Mouse (Mus musculus): Measurements from ENCODE around the gene Map6. TPM values are rescaled to one million over a fixed set of nuclear protein-coding genes. Genes with fewer than 3 reads are reported as not detected.

Gene Map6
- polyA plus RNA-seq, 1 experiment from 2014 or later = 2.1 TPM

GRCm38 (mm10) chr7:99242097-99242496, 25.1 kb upstream of the Map6 start:
- no peaks in the 10 kb centered on the region for H3K9me3 ChIP-seq (ENCODE audit: control insufficient read depth, low read length)
- H3K4me1 ChIP-seq (ENCODE audit: control insufficient read depth in 2 of 2, insufficient read depth in 2 of 2, low read length in 2 of 2) = peaks cover 10 to 14% of the 10 kb centered on the region in 2 experiments
- no peak overlapping the region for H3K9ac ChIP-seq (ENCODE audit: low read length)
- H3K27me3 ChIP-seq (ENCODE audit: control insufficient read depth, insufficient read depth, low read length) = peaks cover 3% of the 10 kb centered on the region; the same call in 1 of the 2 replicates
- no peak for ATAC-seq (ENCODE audit: insufficient number of reproducible peaks, insufficient read depth, low FRiP score, low read depth)
- no peaks in the 10 kb centered on the region for H3K36me3 ChIP-seq (ENCODE audit: control insufficient read depth, insufficient read depth, low read length)
- WGBS = 91% methylated on average over 11 of the region's 11 CpGs
- no peak overlapping the region for H3K27ac ChIP-seq (replicated peaks in 1 of 2; ENCODE audit: control insufficient read depth in 1 of 2, insufficient read depth in 1 of 2, low read depth in 2 of 2, low read length in 2 of 2)
- no peak overlapping the region for H3K4me3 ChIP-seq (ENCODE audit: control insufficient read depth in 1 of 2, insufficient read depth in 1 of 2, low read depth in 1 of 2, low read length in 2 of 2)
- no peak overlapping the region for H3K4me2 ChIP-seq (ENCODE audit: low read length)

DNA sequence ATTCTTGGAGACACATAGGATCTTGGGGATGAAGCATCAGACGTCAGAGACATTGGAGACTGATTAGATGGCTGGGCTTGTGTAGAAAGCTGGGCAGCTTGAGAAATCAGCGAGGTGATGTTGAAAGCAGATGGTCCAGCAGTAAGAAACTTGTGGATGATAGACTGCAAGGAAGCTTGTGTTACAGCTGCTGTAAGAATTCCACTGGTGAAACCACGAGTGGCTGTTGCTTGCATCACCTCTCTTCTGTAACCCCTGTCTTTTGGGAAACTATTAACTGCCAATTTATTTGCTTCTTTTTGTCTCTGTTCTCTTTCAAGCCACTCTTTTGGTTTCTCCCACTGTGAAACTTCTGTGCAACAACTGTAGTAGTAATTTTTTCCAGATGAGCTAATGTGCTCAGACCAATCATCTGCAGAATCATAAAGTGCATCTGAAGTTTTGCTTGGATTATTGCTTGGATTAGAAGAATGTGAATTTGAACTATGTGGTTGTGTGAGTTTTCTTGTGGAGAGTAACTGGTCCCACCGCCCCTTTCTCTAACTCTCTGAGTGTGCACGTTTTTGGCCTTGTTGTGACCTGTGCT, 19.0 kb upstream of the Map6 start:
- Histone ChIP-seq H3K27me3 (ENCODE audit: control insufficient read depth, insufficient read depth, low read length) (peaks cover 10% of the 10 kb centered on the region), H3K27ac (replicated peaks in 1 of 2; ENCODE audit: control insufficient read depth in 1 of 2, insufficient read depth in 1 of 2, low read depth in 2 of 2, low read length in 2 of 2) (no peak overlapping the region), H3K4me1 (ENCODE audit: control insufficient read depth in 2 of 2, insufficient read depth in 2 of 2, low read length in 2 of 2) (no peaks in the 10 kb centered on the region), H3K4me3 (ENCODE audit: control insufficient read depth in 1 of 2, insufficient read depth in 1 of 2, low read depth in 1 of 2, low read length in 2 of 2) (no peak overlapping the region), H3K9ac (ENCODE audit: low read length) (no peak overlapping the region), H3K9me3 (ENCODE audit: control insufficient read depth, low read length) (no peaks in the 10 kb centered on the region), H3K36me3 (ENCODE audit: control insufficient read depth, insufficient read depth, low read length) (no peaks in the 10 kb centered on the region), H3K4me2 (ENCODE audit: low read length) (no peak overlapping the region)
- WGBS = 42% methylated on average over 5 of the region's 5 CpGs
- ATAC-seq (ENCODE audit: insufficient number of reproducible peaks, insufficient read depth, low FRiP score, low read depth) = no peak

- H3K36me3 ChIP-seq (ENCODE audit: control insufficient read depth, insufficient read depth, low read length) = no peaks in the 10 kb centered on the region
- peaks cover 10% of the 10 kb centered on the region for H3K27me3 ChIP-seq (ENCODE audit: control insufficient read depth, insufficient read depth, low read length)
- no peak overlapping the region for H3K27ac ChIP-seq (replicated peaks in 1 of 2; ENCODE audit: control insufficient read depth in 1 of 2, insufficient read depth in 1 of 2, low read depth in 2 of 2, low read length in 2 of 2)
- no peak for ATAC-seq (ENCODE audit: insufficient number of reproducible peaks, insufficient read depth, low FRiP score, low read depth)
- H3K4me2 ChIP-seq (ENCODE audit: low read length) = peak overlapping the region; percentile 71
- H3K9me3 ChIP-seq (ENCODE audit: control insufficient read depth, low read length) = no peaks in the 10 kb centered on the region
- WGBS = 1% methylated on average over 40 of the region's 44 CpGs
- no peaks in the 10 kb centered on the region for H3K4me1 ChIP-seq (ENCODE audit: control insufficient read depth in 2 of 2, insufficient read depth in 2 of 2, low read length in 2 of 2)
- H3K4me3 ChIP-seq (ENCODE audit: control insufficient read depth in 1 of 2, insufficient read depth in 1 of 2, low read depth in 1 of 2, low read length in 2 of 2) = peak overlapping the region; percentile 38 to 43
- peak overlapping the region; percentile 21; the same call in 1 of the 2 replicates for H3K9ac ChIP-seq (ENCODE audit: low read length)
Observed at GRCm38 (mm10) chr7:99248906-99249581, 18.2 kb upstream of the Map6 start.

GRCm38 (mm10) chr7:99249582-99249911, 17.7 kb upstream of the Map6 start:
- Histone ChIP-seq H3K36me3 (ENCODE audit: control insufficient read depth, insufficient read depth, low read length) (no peaks in the 10 kb centered on the region), H3K9ac (ENCODE audit: low read length) (no peak overlapping the region), H3K4me3 (ENCODE audit: control insufficient read depth in 1 of 2, insufficient read depth in 1 of 2, low read depth in 1 of 2, low read length in 2 of 2) (peak overlapping the region in 1 of 2 experiments; percentile 38; a peak in 2 of 4 replicates), H3K27ac (replicated peaks in 1 of 2; ENCODE audit: control insufficient read depth in 1 of 2, insufficient read depth in 1 of 2, low read depth in 2 of 2, low read length in 2 of 2) (no peak overlapping the region), H3K4me1 (ENCODE audit: control insufficient read depth in 2 of 2, insufficient read depth in 2 of 2, low read length in 2 of 2) (peaks cover 1 to 2% of the 10 kb centered on the region in 2 experiments), H3K4me2 (ENCODE audit: low read length) (peak overlapping the region; percentile 71), H3K27me3 (ENCODE audit: control insufficient read depth, insufficient read depth, low read length) (peaks cover 10% of the 10 kb centered on the region), H3K9me3 (ENCODE audit: control insufficient read depth, low read length) (no peaks in the 10 kb centered on the region)
- no peak; the same call in 1 of the 2 replicates for ATAC-seq (ENCODE audit: insufficient number of reproducible peaks, insufficient read depth, low FRiP score, low read depth)
- WGBS = 2% methylated on average over 10 of the region's 10 CpGs

GRCm38 (mm10) chr7:99250386-99250785, 16.9 kb upstream of the Map6 start:
- no peak overlapping the region for H3K9ac ChIP-seq (ENCODE audit: low read length)
- 23% methylated on average over 9 of the region's 9 CpGs for WGBS

GRCm38 (mm10) chr7:99255006-99255405, 12.2 kb upstream of the Map6 start:
- Histone ChIP-seq H3K4me3 (ENCODE audit: control insufficient read depth in 1 of 2, insufficient read depth in 1 of 2, low read depth in 1 of 2, low read length in 2 of 2) (no peak overlapping the region), H3K36me3 (ENCODE audit: control insufficient read depth, insufficient read depth, low read length) (no peaks in the 10 kb centered on the region), H3K27me3 (ENCODE audit: control insufficient read depth, insufficient read depth, low read length) (no peaks in the 10 kb centered on the region), H3K4me1 (ENCODE audit: control insufficient read depth in 2 of 2, insufficient read depth in 2 of 2, low read length in 2 of 2) (peaks cover 7 to 13% of the 10 kb centered on the region in 2 experiments), H3K9ac (ENCODE audit: low read length) (no peak overlapping the region), H3K9me3 (ENCODE audit: control insufficient read depth, low read length) (no peaks in the 10 kb centered on the region), H3K4me2 (ENCODE audit: low read length) (0 out of 2 replicates have a peak overlapping the region, but pooled peaks have one; percentile 11), H3K27ac (replicated peaks in 1 of 2; ENCODE audit: control insufficient read depth in 1 of 2, insufficient read depth in 1 of 2, low read depth in 2 of 2, low read length in 2 of 2) (peak overlapping the region; percentile 3 to 51; a peak in 3 of 4 replicates)
- ATAC-seq (ENCODE audit: insufficient number of reproducible peaks, insufficient read depth, low FRiP score, low read depth) = peak; percentile 66
- WGBS = 22% methylated on average over 7 of the region's 7 CpGs

More at GRCm38 (mm10) chr7:99250386-99250785, 16.9 kb upstream of the Map6 start:
- no peak for ATAC-seq (ENCODE audit: insufficient number of reproducible peaks, insufficient read depth, low FRiP score, low read depth)
- Histone ChIP-seq H3K27ac (replicated peaks in 1 of 2; ENCODE audit: control insufficient read depth in 1 of 2, insufficient read depth in 1 of 2, low read depth in 2 of 2, low read length in 2 of 2) (no peak overlapping the region), H3K4me2 (ENCODE audit: low read length) (no peak overlapping the region), H3K4me1 (ENCODE audit: control insufficient read depth in 2 of 2, insufficient read depth in 2 of 2, low read length in 2 of 2) (peaks cover 7 to 11% of the 10 kb centered on the region in 2 experiments), H3K9me3 (ENCODE audit: control insufficient read depth, low read length) (no peaks in the 10 kb centered on the region), H3K4me3 (ENCODE audit: control insufficient read depth in 1 of 2, insufficient read depth in 1 of 2, low read depth in 1 of 2, low read length in 2 of 2) (no peak overlapping the region), H3K27me3 (ENCODE audit: control insufficient read depth, insufficient read depth, low read length) (peaks cover 10% of the 10 kb centered on the region), H3K36me3 (ENCODE audit: control insufficient read depth, insufficient read depth, low read length) (no peaks in the 10 kb centered on the region)

GRCm38 (mm10) chr7:99261900-99262299, 5.3 kb upstream of the Map6 start:
- H3K4me3 ChIP-seq (ENCODE audit: control insufficient read depth in 1 of 2, insufficient read depth in 1 of 2, low read depth in 1 of 2, low read length in 2 of 2) = no peak overlapping the region
- no peaks in the 10 kb centered on the region for H3K4me1 ChIP-seq (ENCODE audit: control insufficient read depth in 2 of 2, insufficient read depth in 2 of 2, low read length in 2 of 2)
- no peak overlapping the region for H3K9ac ChIP-seq (ENCODE audit: low read length)
- no peak overlapping the region for H3K27ac ChIP-seq (replicated peaks in 1 of 2; ENCODE audit: control insufficient read depth in 1 of 2, insufficient read depth in 1 of 2, low read depth in 2 of 2, low read length in 2 of 2)
- H3K9me3 ChIP-seq (ENCODE audit: control insufficient read depth, low read length) = no peaks in the 10 kb centered on the region
- no peak for ATAC-seq (ENCODE audit: insufficient number of reproducible peaks, insufficient read depth, low FRiP score, low read depth)
- H3K27me3 ChIP-seq (ENCODE audit: control insufficient read depth, insufficient read depth, low read length) = peaks cover 21% of the 10 kb centered on the region
- H3K4me2 ChIP-seq (ENCODE audit: low read length) = no peak overlapping the region
- 50% methylated on average over 3 of the region's 3 CpGs for WGBS
- no peaks in the 10 kb centered on the region for H3K36me3 ChIP-seq (ENCODE audit: control insufficient read depth, insufficient read depth, low read length)

Measured in heart, embryonic 14.5 days (tissue).